Comparison of ENCODE assay signal across 24 mouse cellular contexts in genomic region chr12:96130796-96131512, GRCm38 (mm10).
A peak's percentile ranks its signal among the peaks of the same experiment; 100 is the strongest.
DNase-seq lines count a peak whose midpoint lies in the region; ATAC-seq lines count a peak whose summit lies in the region.
"Had no signal": no experiment of that assay in that cellular context is flagged by ENCODE, and none has a peak within 500 bp of the region (broad histone marks: within the 10 kb centered on the region; RNA-seq: fewer than 3 reads in every experiment).

No protein-coding gene starts in this region.

- no peaks in the 10 kb centered on the region for H3K36me3 ChIP-seq in hindbrain, embryonic 10.5 days
- no peaks in the 10 kb centered on the region for H3K36me3 ChIP-seq in hindbrain, embryonic 14.5 days (replicated peaks; ENCODE audit: control insufficient read depth, insufficient read depth)
- no peaks in the 10 kb centered on the region for H3K36me3 ChIP-seq in neural tube, embryonic 11.5 days (ENCODE audit: control insufficient read depth, insufficient read depth, low read length)
- H3K36me3 ChIP-seq in forebrain, embryonic 12.5 days (replicated peaks), result no peaks in the 10 kb centered on the region
- H3K36me3 ChIP-seq: heart, embryonic 10.5 days; heart, embryonic 15.5 days; intestine, embryonic 15.5 days; limb, embryonic 13.5 days; lung, embryonic 15.5 days had no signal

- H3K9ac ChIP-seq in hindbrain, embryonic 14.5 days, result no peak overlapping the region
- H3K9ac ChIP-seq in neural tube, embryonic 11.5 days (ENCODE audit: low read length), result no peak overlapping the region
- H3K9ac ChIP-seq in forebrain, embryonic 12.5 days, result no peak overlapping the region
- H3K9ac ChIP-seq: heart, embryonic 15.5 days; intestine, embryonic 15.5 days; limb, embryonic 13.5 days; lung, embryonic 15.5 days had no signal

- peaks cover 10% of the 10 kb centered on the region for H3K4me1 ChIP-seq in hindbrain, embryonic 10.5 days (replicated peaks)
- H3K4me1 ChIP-seq in hindbrain, embryonic 14.5 days (replicated peaks; ENCODE audit: control insufficient read depth, insufficient read depth, low read length), result no peaks in the 10 kb centered on the region
- H3K4me1 ChIP-seq in neural tube, embryonic 11.5 days (ENCODE audit: control insufficient read depth, insufficient read depth, low read length), result 0 out of 2 replicates have a peak, but pooled peaks cover 3% of the 10 kb centered on the region
- peaks cover 8% of the 10 kb centered on the region for H3K4me1 ChIP-seq in forebrain, embryonic 12.5 days
- H3K4me1 ChIP-seq: heart, embryonic 10.5 days; heart, embryonic 15.5 days; intestine, embryonic 15.5 days; lung, embryonic 15.5 days had no signal

- H3K9me3 ChIP-seq in hindbrain, embryonic 10.5 days, result no peaks in the 10 kb centered on the region
- no peaks in the 10 kb centered on the region for H3K9me3 ChIP-seq in hindbrain, embryonic 14.5 days (ENCODE audit: control insufficient read depth, low read length)
- no peaks in the 10 kb centered on the region for H3K9me3 ChIP-seq in neural tube, embryonic 11.5 days (ENCODE audit: control insufficient read depth, low read length)
- H3K9me3 ChIP-seq in forebrain, embryonic 12.5 days, result no peaks in the 10 kb centered on the region
- H3K9me3 ChIP-seq: heart, embryonic 10.5 days; heart, embryonic 15.5 days; intestine, embryonic 15.5 days; limb, embryonic 13.5 days; lung, embryonic 15.5 days had no signal

- H3K4me3 ChIP-seq in hindbrain, embryonic 10.5 days, result no peak overlapping the region
- H3K4me3 ChIP-seq in hindbrain, embryonic 14.5 days (replicated peaks; ENCODE audit: low read length), result no peak overlapping the region
- no peak overlapping the region for H3K4me3 ChIP-seq in neural tube, embryonic 11.5 days (ENCODE audit: low read depth, low read length)
- H3K4me3 ChIP-seq in forebrain, embryonic 12.5 days (replicated peaks), result no peak overlapping the region
- H3K4me3 ChIP-seq: heart, embryonic 10.5 days; heart, embryonic 15.5 days; intestine, embryonic 15.5 days; layer of hippocampus, adult 2 months; limb, embryonic 13.5 days; lung, embryonic 15.5 days had no signal

- no peak overlapping the region for H3K4me2 ChIP-seq in hindbrain, embryonic 14.5 days (replicated peaks)
- H3K4me2 ChIP-seq in neural tube, embryonic 11.5 days (ENCODE audit: low read depth), result no peak overlapping the region
- H3K4me2 ChIP-seq in forebrain, embryonic 12.5 days, result no peak overlapping the region
- H3K4me2 ChIP-seq: heart, embryonic 15.5 days; intestine, embryonic 15.5 days; limb, embryonic 13.5 days; liver, embryonic 11.5 days; lung, embryonic 15.5 days had no signal

- ATAC-seq in hindbrain, embryonic 14.5 days (ENCODE audit: low FRiP score), result no peak
- ATAC-seq in neural tube, embryonic 11.5 days (ENCODE audit: insufficient read depth, low FRiP score, low TSS enrichment), result peak; percentile 86
- no peak for ATAC-seq in forebrain, embryonic 12.5 days (ENCODE audit: low FRiP score)
- ATAC-seq: hindbrain, embryonic 16.5 days; intestine, embryonic 15.5 days; Patski had no signal

- no peaks in the 10 kb centered on the region for H3K27me3 ChIP-seq in hindbrain, embryonic 10.5 days (ENCODE audit: insufficient read depth, poor library complexity, severe bottlenecking)
- H3K27me3 ChIP-seq in hindbrain, embryonic 14.5 days (ENCODE audit: control insufficient read depth, insufficient read depth, low read length), result no peaks in the 10 kb centered on the region
- no peaks in the 10 kb centered on the region for H3K27me3 ChIP-seq in neural tube, embryonic 11.5 days (ENCODE audit: control insufficient read depth, insufficient read depth, low read length)
- no peaks in the 10 kb centered on the region for H3K27me3 ChIP-seq in forebrain, embryonic 12.5 days
- H3K27me3 ChIP-seq: heart, embryonic 15.5 days; intestine, embryonic 15.5 days; limb, embryonic 13.5 days; lung, embryonic 15.5 days; Patski had no signal

- DNase-seq in hindbrain, embryonic 10.5 days (ENCODE audit: low spot score), result peak; percentile 49
- no peak for DNase-seq in hindbrain, embryonic 14.5 days (ENCODE audit: low spot score)
- DNase-seq in neural tube, embryonic 11.5 days (ENCODE audit: low spot score), result peak; percentile 51
- no peak for DNase-seq in neural tube, embryonic 10.5 days (ENCODE audit: extremely low spot score, low spot score)
- DNase-seq in mesoderm, embryonic 11.5 days (ENCODE audit: low read depth, low spot score), result peak; percentile 67
- no peak for DNase-seq in right cerebral cortex, adult 18-20 months
- DNase-seq: adrenal gland, postnatal 10 days; cerebellum, adult 11-12 months; gastrocnemius, postnatal 25 days; heart, adult 11 months; kidney, adult 2 months; kidney, postnatal 36 days; right cerebral cortex, postnatal 14 days; thymus, postnatal 4 days had no signal

- WGBS in hindbrain, embryonic 10.5 days, result 47% methylated on average over 9 of the region's 9 CpGs
- 33% methylated on average over 9 of the region's 9 CpGs for WGBS in hindbrain, embryonic 14.5 days
- WGBS in neural tube, embryonic 11.5 days, result 44% methylated on average over 9 of the region's 9 CpGs
- 73% methylated on average over 9 of the region's 9 CpGs for WGBS in forebrain, embryonic 12.5 days

- H3K27ac ChIP-seq in hindbrain, embryonic 10.5 days, result no peak overlapping the region
- H3K27ac ChIP-seq in hindbrain, embryonic 14.5 days, result no peak overlapping the region
- no peak overlapping the region for H3K27ac ChIP-seq in neural tube, embryonic 11.5 days (ENCODE audit: low read depth, low read length)
- H3K27ac ChIP-seq in forebrain, embryonic 12.5 days, result no peak overlapping the region
- H3K27ac ChIP-seq: heart, embryonic 10.5 days; heart, embryonic 15.5 days; intestine, embryonic 15.5 days; layer of hippocampus, adult 2 months; limb, embryonic 13.5 days; lung, embryonic 15.5 days had no signal

Comparison
In these comparisons a context has a peak if more than half of its experiments do, and no peak if none do; other contexts are left out.
1. DNase-seq: peak in hindbrain, embryonic 10.5 days (single experiment), neural tube, embryonic 11.5 days (single experiment) and mesoderm, embryonic 11.5 days (single experiment); none in hindbrain, embryonic 14.5 days (single experiment), neural tube, embryonic 10.5 days (single experiment) and right cerebral cortex, adult 18-20 months (single experiment).